Mouse (Mus musculus): ENCODE results near the gene H2-T23.
A peak's percentile ranks its signal among the peaks of the same experiment; 100 is the strongest.

H2-T23 gene

DNA sequence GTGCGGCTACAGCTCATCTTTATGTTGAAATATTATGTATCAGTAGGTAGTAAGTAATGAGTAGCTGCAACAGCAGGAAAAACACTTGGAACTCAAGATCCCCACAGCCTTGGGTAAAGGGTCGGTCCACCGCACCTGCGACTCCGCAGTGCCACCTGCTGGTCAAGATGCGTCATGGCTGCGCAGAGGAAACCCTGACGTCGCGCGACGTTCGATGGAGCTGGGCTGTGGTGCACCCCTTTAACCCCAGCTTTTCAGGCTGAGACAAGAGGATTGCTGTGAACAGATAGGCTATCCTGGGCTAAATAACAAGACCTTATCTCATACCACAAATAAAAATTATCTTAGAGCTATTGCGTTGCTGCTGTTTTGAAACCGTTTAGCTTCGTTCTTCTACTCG, 39.0 kb downstream of the H2-T23 start:
- peak; percentile 62 for DNase-seq (ENCODE audit: low read depth)

DNA sequence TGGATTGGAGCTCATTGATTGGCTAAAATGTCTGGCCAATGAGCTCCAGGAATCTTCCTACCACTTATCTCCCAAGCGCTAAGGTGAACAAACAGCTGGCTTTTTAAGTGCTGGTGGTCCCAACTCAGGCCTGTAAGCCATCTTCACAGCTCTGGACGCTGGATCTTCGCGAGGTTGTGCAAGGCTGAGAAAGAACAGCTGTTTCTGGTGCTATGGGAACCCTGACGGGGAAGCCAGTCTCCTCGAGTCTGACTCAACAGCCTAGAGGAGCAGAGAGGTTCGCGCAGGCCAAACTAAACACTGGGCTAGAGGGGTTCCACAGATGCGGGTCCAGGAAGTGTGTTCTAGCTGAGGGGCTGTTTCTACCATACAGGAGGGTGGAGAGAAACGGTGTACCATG, 40.9 kb downstream of the H2-T23 start:
- no peak for DNase-seq (ENCODE audit: low read depth)

DNA sequence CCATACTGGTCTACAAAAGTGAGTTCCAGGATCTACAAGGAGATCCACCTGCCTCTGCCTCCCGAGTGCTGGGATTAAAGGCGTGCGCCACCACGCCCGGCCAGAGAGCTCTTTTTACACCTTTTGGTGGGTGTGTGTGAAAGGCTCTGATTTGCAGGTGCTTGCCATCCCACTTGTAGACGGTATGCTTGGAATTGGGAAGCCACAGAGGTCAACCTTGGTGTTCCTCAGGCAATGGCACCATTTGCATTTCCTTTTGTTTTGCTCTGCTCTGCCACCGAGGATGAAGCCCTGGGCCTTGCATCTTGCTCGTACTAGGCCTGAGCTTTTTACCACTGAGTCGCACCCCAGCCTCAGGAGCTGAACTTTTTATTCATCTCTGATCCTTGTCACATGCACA, 50.9 kb downstream of the H2-T23 start:
- no peak for DNase-seq (ENCODE audit: low read depth)

DNA sequence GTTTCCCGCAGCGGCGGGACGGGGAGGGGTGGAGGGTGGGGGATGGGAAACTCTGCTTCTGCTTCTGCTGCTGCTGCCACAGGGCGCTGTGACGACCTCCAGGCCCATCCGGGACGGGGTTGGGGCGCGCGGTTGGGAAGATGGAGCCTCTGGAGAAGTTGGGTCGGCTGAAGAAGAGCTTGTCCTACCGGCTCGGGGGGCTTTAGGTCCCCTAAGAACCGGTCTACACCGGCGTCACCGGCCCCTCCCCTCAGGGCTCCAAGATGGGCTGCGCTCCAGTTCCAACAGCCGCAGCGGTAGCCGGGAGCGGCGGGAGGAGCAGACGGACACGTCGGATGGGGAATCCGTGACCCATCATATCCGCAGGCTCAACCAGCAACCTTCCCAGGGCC, 52.3 kb downstream of the H2-T23 start:
- DNase-seq (ENCODE audit: low read depth), result no peak

Data from c-Kit-positive CD71-negative TER-119-negative erythroid progenitor cells, embryonic 14.5 days (primary cell).